Mouse (Mus musculus): ENCODE results near the gene Sept1. TPM values are rescaled to one million over a fixed set of nuclear protein-coding genes. Genes with fewer than 3 reads are reported as not detected.

The Sept1 gene
- total and polyA plus RNA-seq, 2 experiments: 1.5 to 4.0 TPM

DNA sequence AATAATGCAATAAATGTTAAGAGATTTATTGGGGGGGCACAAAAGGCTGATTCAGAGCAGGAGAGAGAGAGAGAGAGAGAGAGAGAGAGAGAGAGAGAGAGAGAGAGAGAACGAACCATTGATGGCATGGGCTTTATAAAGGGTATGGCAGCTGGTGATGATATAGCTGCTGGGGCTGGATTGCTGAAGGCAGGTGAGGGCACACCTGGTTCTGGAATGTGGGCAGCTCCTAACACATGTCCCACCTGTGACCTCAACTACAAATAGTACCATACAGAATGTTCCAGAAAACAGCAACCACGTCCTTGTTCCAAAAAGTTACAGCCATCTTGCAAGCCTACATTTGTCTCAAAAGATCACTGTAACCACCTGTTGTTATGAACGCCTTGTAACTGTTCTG is 1.6 kb downstream of the Sept1 start:
- no peak for DNase-seq (ENCODE audit: extremely low read depth, low read depth, low spot score)
- Histone ChIP-seq H3K9ac (ENCODE audit: low read depth, low read length) (no peak overlapping the region), H3K79me2 (ENCODE audit: control insufficient read depth, insufficient read depth, low read length) (peaks cover 4% of the 10 kb centered on the region; the same call in 1 of the 2 replicates), H3K27ac (replicated peaks; ENCODE audit: insufficient read depth, low read depth, low read length) (no peak overlapping the region), H3K36me3 (ENCODE audit: control insufficient read depth, insufficient read depth, low read length) (peaks cover 6% of the 10 kb centered on the region; the same call in 1 of the 2 replicates), H3K4me1 (ENCODE audit: control insufficient read depth, insufficient read depth, low read length) (peaks cover 9% of the 10 kb centered on the region; the same call in 1 of the 2 replicates), H3K27me3 (ENCODE audit: control insufficient read depth, insufficient read depth, low read length) (no peaks in the 10 kb centered on the region), H3K4me3 (ENCODE audit: insufficient read depth, low read depth, low read length) (no peak overlapping the region)
- 86% methylated on average over 3 of the region's 3 CpGs for WGBS
- TF ChIP-seq POLR2A (IDR thresholded peaks at IDR 0.05; ENCODE audit: extremely low read depth, insufficient read depth, low read length) (no peak), CTCF (IDR thresholded peaks at IDR 0.05; ENCODE audit: low read depth, low read length) (no peak)

DNA sequence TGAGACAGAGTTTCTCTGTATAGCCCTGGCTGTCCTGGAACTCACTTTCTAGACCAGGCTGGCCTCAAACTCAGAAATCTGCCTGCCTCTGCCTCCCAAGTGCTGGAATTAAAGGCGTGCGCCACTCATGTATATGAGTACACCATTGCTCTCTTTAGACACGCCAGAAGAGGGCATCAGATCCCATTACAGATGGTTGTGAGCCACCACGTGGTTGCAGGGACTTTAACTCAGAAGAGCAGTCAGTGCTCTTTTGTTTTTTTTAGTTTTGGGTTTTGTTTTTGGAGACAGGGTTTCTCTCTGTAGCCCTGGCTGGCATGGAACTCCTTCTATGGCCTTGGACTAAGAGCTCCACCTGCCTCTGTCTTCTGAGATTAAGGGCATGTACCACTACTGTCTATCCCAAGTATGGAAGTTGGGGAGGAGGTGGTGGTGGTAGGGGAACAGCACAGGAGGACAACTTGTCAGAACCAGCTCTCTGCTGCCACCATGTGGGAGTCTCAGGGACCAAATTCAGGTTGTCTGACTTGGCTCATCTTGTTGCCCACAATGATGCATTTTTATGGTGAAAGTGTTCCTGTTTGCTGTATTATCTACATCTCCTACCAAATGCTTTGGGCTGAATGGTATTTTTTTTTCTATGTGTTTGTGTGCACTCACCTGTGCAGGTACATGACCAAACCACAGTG is 4.2 kb downstream of the Sept1 start:
- H3K4me3 ChIP-seq (ENCODE audit: insufficient read depth, low read depth, low read length): no peak overlapping the region
- no peak overlapping the region for H3K9ac ChIP-seq (ENCODE audit: low read depth, low read length)
- peak; percentile 72 for DNase-seq (ENCODE audit: extremely low read depth, low read depth, low spot score)
- 53% methylated on average over 4 of the region's 4 CpGs for WGBS
- no peak overlapping the region for H3K27ac ChIP-seq (replicated peaks; ENCODE audit: insufficient read depth, low read depth, low read length)
- peaks cover 8% of the 10 kb centered on the region; the same call in 1 of the 2 replicates for H3K4me1 ChIP-seq (ENCODE audit: control insufficient read depth, insufficient read depth, low read length)
- TF ChIP-seq CTCF (IDR thresholded peaks at IDR 0.05; ENCODE audit: low read depth, low read length) (peak; percentile 87), POLR2A (IDR thresholded peaks at IDR 0.05; ENCODE audit: extremely low read depth, insufficient read depth, low read length) (no peak)
- peaks cover 4% of the 10 kb centered on the region; the same call in 1 of the 2 replicates for H3K79me2 ChIP-seq (ENCODE audit: control insufficient read depth, insufficient read depth, low read length)
- no peaks in the 10 kb centered on the region for H3K27me3 ChIP-seq (ENCODE audit: control insufficient read depth, insufficient read depth, low read length)
- no peaks in the 10 kb centered on the region for H3K36me3 ChIP-seq (ENCODE audit: control insufficient read depth, insufficient read depth, low read length)

GRCm38 (mm10) chr7:127225147-127225995 is 7.6 kb downstream of the Sept1 start:
- no peaks in the 10 kb centered on the region for H3K4me1 ChIP-seq (ENCODE audit: control insufficient read depth, insufficient read depth, low read length)
- H3K79me2 ChIP-seq (ENCODE audit: control insufficient read depth, insufficient read depth, low read length): no peaks in the 10 kb centered on the region
- H3K27ac ChIP-seq (replicated peaks; ENCODE audit: insufficient read depth, low read depth, low read length): no peak overlapping the region
- H3K27me3 ChIP-seq (ENCODE audit: control insufficient read depth, insufficient read depth, low read length): no peaks in the 10 kb centered on the region
- no peak overlapping the region for H3K4me3 ChIP-seq (ENCODE audit: insufficient read depth, low read depth, low read length)
- TF ChIP-seq POLR2A (IDR thresholded peaks at IDR 0.05; ENCODE audit: extremely low read depth, insufficient read depth, low read length) (no peak), CTCF (IDR thresholded peaks at IDR 0.05; ENCODE audit: low read depth, low read length) (no peak)
- no peak for DNase-seq (ENCODE audit: extremely low read depth, low read depth, low spot score)
- no peaks in the 10 kb centered on the region for H3K36me3 ChIP-seq (ENCODE audit: control insufficient read depth, insufficient read depth, low read length)
- no peak overlapping the region for H3K9ac ChIP-seq (ENCODE audit: low read depth, low read length)
- 91% methylated on average over 11 of the region's 11 CpGs for WGBS

GRCm38 (mm10) chr7:127224616-127225015 is 8.3 kb downstream of the Sept1 start:
- H3K4me1 ChIP-seq (ENCODE audit: control insufficient read depth, insufficient read depth, low read length): no peaks in the 10 kb centered on the region
- whole genome bisulfite sequencing: 92% methylated on average over 6 of the region's 6 CpGs
- no peak overlapping the region for H3K27ac ChIP-seq (replicated peaks; ENCODE audit: insufficient read depth, low read depth, low read length)

DNA sequence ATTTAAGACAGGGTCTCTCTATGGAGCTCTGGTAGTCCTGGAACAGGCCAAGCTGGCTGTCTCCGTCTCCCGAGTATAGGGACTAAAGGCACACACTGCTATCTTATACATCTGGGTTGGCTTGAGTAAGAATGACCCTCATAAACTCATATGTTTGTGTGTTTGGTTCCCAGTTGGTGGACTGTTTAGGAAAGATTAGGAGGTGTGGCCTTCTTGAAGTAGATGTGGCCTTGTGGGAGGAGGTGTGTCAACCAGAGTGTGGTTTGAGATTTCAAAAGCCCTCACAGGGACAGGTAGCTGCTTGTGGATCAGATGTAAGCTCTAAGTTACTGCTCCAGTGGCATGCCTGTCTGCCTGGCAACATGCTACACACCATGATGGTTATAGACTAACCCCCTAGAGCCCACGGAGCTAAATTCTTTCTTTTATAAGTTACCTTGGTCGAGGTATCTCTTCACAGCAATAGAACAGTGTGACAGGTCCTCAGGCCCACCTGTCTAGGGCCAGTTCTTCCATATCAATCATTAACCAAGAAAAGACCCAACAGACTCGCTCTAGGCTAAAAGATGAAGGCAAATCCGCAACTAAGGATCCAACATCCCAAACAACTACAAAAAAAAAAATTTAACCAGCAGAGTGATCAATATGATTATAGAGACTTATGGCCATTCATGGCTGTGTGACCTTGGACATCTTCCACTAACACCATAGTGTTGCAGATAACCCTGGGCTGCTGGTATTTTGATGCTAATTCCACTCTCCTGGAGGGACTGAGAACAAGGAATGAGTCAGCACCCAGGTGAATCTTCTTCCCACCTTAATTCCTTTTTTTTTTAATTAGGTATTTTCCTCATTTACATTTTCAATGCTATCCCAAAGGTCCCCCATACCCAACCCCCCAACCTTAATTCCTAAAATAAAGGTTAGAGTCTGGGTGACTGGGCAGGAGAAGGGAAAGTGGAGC is 9.1 kb downstream of the Sept1 start:
- TF ChIP-seq POLR2A (IDR thresholded peaks at IDR 0.05; ENCODE audit: extremely low read depth, insufficient read depth, low read length) (no peak), CTCF (IDR thresholded peaks at IDR 0.05; ENCODE audit: low read depth, low read length) (no peak)
- H3K27ac ChIP-seq (replicated peaks; ENCODE audit: insufficient read depth, low read depth, low read length): no peak overlapping the region
- no peak overlapping the region for H3K9ac ChIP-seq (ENCODE audit: low read depth, low read length)
- 77% methylated on average over 6 of the region's 6 CpGs for WGBS
- H3K4me1 ChIP-seq (ENCODE audit: control insufficient read depth, insufficient read depth, low read length): no peaks in the 10 kb centered on the region
- no peak for DNase-seq (ENCODE audit: extremely low read depth, low read depth, low spot score)
- H3K27me3 ChIP-seq (ENCODE audit: control insufficient read depth, insufficient read depth, low read length): no peaks in the 10 kb centered on the region
- no peaks in the 10 kb centered on the region for H3K79me2 ChIP-seq (ENCODE audit: control insufficient read depth, insufficient read depth, low read length)
- no peak overlapping the region for H3K4me3 ChIP-seq (ENCODE audit: insufficient read depth, low read depth, low read length)
- no peaks in the 10 kb centered on the region for H3K36me3 ChIP-seq (ENCODE audit: control insufficient read depth, insufficient read depth, low read length)

More at GRCm38 (mm10) chr7:127224616-127225015, 8.3 kb downstream of the Sept1 start:
- no peaks in the 10 kb centered on the region for H3K36me3 ChIP-seq (ENCODE audit: control insufficient read depth, insufficient read depth, low read length)
- no peaks in the 10 kb centered on the region for H3K79me2 ChIP-seq (ENCODE audit: control insufficient read depth, insufficient read depth, low read length)
- DNase-seq (ENCODE audit: extremely low read depth, low read depth, low spot score): no peak
- TF ChIP-seq POLR2A (IDR thresholded peaks at IDR 0.05; ENCODE audit: extremely low read depth, insufficient read depth, low read length) (no peak), CTCF (IDR thresholded peaks at IDR 0.05; ENCODE audit: low read depth, low read length) (no peak)
- H3K27me3 ChIP-seq (ENCODE audit: control insufficient read depth, insufficient read depth, low read length): no peaks in the 10 kb centered on the region
- no peak overlapping the region for H3K9ac ChIP-seq (ENCODE audit: low read depth, low read length)
- H3K4me3 ChIP-seq (ENCODE audit: insufficient read depth, low read depth, low read length): no peak overlapping the region

Measured in liver, adult 2 months (tissue).